27 mouse cellular contexts compared by ENCODE assay signal in genomic region chr8:65068473-65068819, GRCm38 (mm10). TPM values are rescaled to one million over a fixed set of nuclear protein-coding genes. Genes with fewer than 3 reads are reported as not detected.
A peak's percentile ranks its signal among the peaks of the same experiment; 100 is the strongest.
DNase-seq lines count a peak whose midpoint lies in the region; ATAC-seq lines count a peak whose summit lies in the region.
"Had no signal": no experiment of that assay in that cellular context is flagged by ENCODE, and none has a peak within 500 bp of the region (broad histone marks: within the 10 kb centered on the region; RNA-seq: fewer than 3 reads in every experiment).

No protein-coding gene starts in this region.

- 0 out of 2 replicates have a peak overlapping the region, but pooled peaks have one; percentile 26 for H3K4me3 ChIP-seq in midbrain, embryonic 10.5 days
- no peak overlapping the region for H3K4me3 ChIP-seq in midbrain, embryonic 16.5 days (ENCODE audit: low read depth, low read length)
- no peak overlapping the region for H3K4me3 ChIP-seq in forebrain, embryonic 11.5 days (ENCODE audit: low read depth, low read length)
- H3K4me3 ChIP-seq in forebrain, embryonic 16.5 days (replicated peaks; ENCODE audit: low read length), result no peak overlapping the region
- H3K4me3 ChIP-seq in neural tube, embryonic 14.5 days (ENCODE audit: low read depth, low read length), result no peak overlapping the region
- H3K4me3 ChIP-seq: embryonic facial prominence, embryonic 12.5 days; hindbrain, embryonic 15.5 days; intestine, embryonic 15.5 days; limb, embryonic 12.5 days; stomach, embryonic 15.5 days had no signal

- peaks cover 10% of the 10 kb centered on the region for H3K4me1 ChIP-seq in midbrain, embryonic 10.5 days
- no peaks in the 10 kb centered on the region for H3K4me1 ChIP-seq in midbrain, embryonic 16.5 days (ENCODE audit: control insufficient read depth, insufficient read depth, low read length)
- H3K4me1 ChIP-seq in forebrain, embryonic 11.5 days (replicated peaks; ENCODE audit: control insufficient read depth, insufficient read depth, low read length), result no peaks in the 10 kb centered on the region
- peaks cover 3% of the 10 kb centered on the region; the same call in 1 of the 2 replicates for H3K4me1 ChIP-seq in forebrain, embryonic 16.5 days (replicated peaks; ENCODE audit: control insufficient read depth, insufficient read depth, low read length)
- H3K4me1 ChIP-seq in neural tube, embryonic 14.5 days (ENCODE audit: control insufficient read depth, insufficient read depth, low read length), result no peaks in the 10 kb centered on the region
- H3K4me1 ChIP-seq: embryonic facial prominence, embryonic 12.5 days; hindbrain, embryonic 15.5 days; intestine, embryonic 15.5 days; stomach, embryonic 15.5 days had no signal

- H3K4me2 ChIP-seq in midbrain, embryonic 16.5 days (ENCODE audit: low read length), result no peak overlapping the region
- no peak overlapping the region; the same call in 1 of the 2 replicates for H3K4me2 ChIP-seq in forebrain, embryonic 11.5 days (ENCODE audit: low read depth, low read length, severe bottlenecking)
- H3K4me2 ChIP-seq in forebrain, embryonic 16.5 days (ENCODE audit: low read length), result no peak overlapping the region
- no peak overlapping the region for H3K4me2 ChIP-seq in neural tube, embryonic 14.5 days (ENCODE audit: low read depth, low read length)
- H3K4me2 ChIP-seq: embryonic facial prominence, embryonic 12.5 days; intestine, embryonic 15.5 days; limb, embryonic 12.5 days; liver, embryonic 11.5 days; stomach, embryonic 15.5 days had no signal

- H3K9ac ChIP-seq in midbrain, embryonic 16.5 days (ENCODE audit: low read depth, low read length), result no peak overlapping the region
- no peak overlapping the region for H3K9ac ChIP-seq in forebrain, embryonic 11.5 days (ENCODE audit: low read length)
- no peak overlapping the region for H3K9ac ChIP-seq in forebrain, embryonic 16.5 days (replicated peaks; ENCODE audit: low read depth, low read length)
- H3K9ac ChIP-seq in neural tube, embryonic 14.5 days (replicated peaks; ENCODE audit: low read depth, low read length), result no peak overlapping the region
- H3K9ac ChIP-seq: embryonic facial prominence, embryonic 12.5 days; hindbrain, embryonic 15.5 days; intestine, embryonic 15.5 days; liver, postnatal 0 days; stomach, embryonic 15.5 days had no signal

- DNase-seq in midbrain, embryonic 10.5 days (ENCODE audit: low spot score), result no peak
- no peak for DNase-seq in forebrain, embryonic 11.5 days (ENCODE audit: low spot score)
- no peak for DNase-seq in urinary bladder, adult 18-20 months (ENCODE audit: low spot score in 2 of 2)
- no peak for DNase-seq in cerebellum, postnatal 14 days
- DNase-seq: adrenal gland, adult 2 months; cerebellum, adult 11 months; cerebellum, postnatal 25 days; gastrocnemius, postnatal 36 days; kidney, adult 9 months; kidney, postnatal 14 days; liver, postnatal 0 days; right cerebral cortex, adult 18-20 months; right cerebral cortex, postnatal 4 days; thymus, adult 18-20 months; thymus, postnatal 4 days had no signal

- ATAC-seq in midbrain, embryonic 16.5 days, result no peak; the same call in 1 of the 2 replicates
- peak; percentile 73 for ATAC-seq in forebrain, embryonic 11.5 days (replicated peaks; ENCODE audit: low FRiP score)
- peak; percentile 72 for ATAC-seq in forebrain, embryonic 16.5 days
- ATAC-seq in neural tube, embryonic 14.5 days (ENCODE audit: low read depth), result peak; percentile 54; the same call in 1 of the 2 replicates
- ATAC-seq: intestine, embryonic 15.5 days; liver, postnatal 0 days; lung, postnatal 0 days had no signal

- no peak overlapping the region for H3K27ac ChIP-seq in midbrain, embryonic 10.5 days (replicated peaks)
- H3K27ac ChIP-seq in midbrain, embryonic 16.5 days (ENCODE audit: low read length), result no peak overlapping the region
- no peak overlapping the region for H3K27ac ChIP-seq in forebrain, embryonic 11.5 days (ENCODE audit: low read depth, low read length)
- H3K27ac ChIP-seq in forebrain, embryonic 16.5 days (ENCODE audit: low read length), result no peak overlapping the region
- H3K27ac ChIP-seq in neural tube, embryonic 14.5 days (ENCODE audit: low read depth, low read length), result no peak overlapping the region
- H3K27ac ChIP-seq: embryonic facial prominence, embryonic 12.5 days; hindbrain, embryonic 15.5 days; intestine, embryonic 15.5 days; limb, embryonic 12.5 days; macrophage; stomach, embryonic 15.5 days had no signal

- H3K36me3 ChIP-seq in midbrain, embryonic 10.5 days, result no peaks in the 10 kb centered on the region
- H3K36me3 ChIP-seq in midbrain, embryonic 16.5 days (ENCODE audit: control insufficient read depth, insufficient read depth, low read length), result no peaks in the 10 kb centered on the region
- no peaks in the 10 kb centered on the region for H3K36me3 ChIP-seq in forebrain, embryonic 11.5 days (ENCODE audit: control insufficient read depth, insufficient read depth, low read length)
- H3K36me3 ChIP-seq in forebrain, embryonic 16.5 days (ENCODE audit: control insufficient read depth, insufficient read depth), result no peaks in the 10 kb centered on the region
- H3K36me3 ChIP-seq in neural tube, embryonic 14.5 days (ENCODE audit: control insufficient read depth, insufficient read depth, low read length), result no peaks in the 10 kb centered on the region
- H3K36me3 ChIP-seq: embryonic facial prominence, embryonic 12.5 days; hindbrain, embryonic 15.5 days; intestine, embryonic 15.5 days; limb, embryonic 12.5 days; stomach, embryonic 15.5 days had no signal

- no peaks in the 10 kb centered on the region for H3K9me3 ChIP-seq in midbrain, embryonic 10.5 days (replicated peaks)
- H3K9me3 ChIP-seq in midbrain, embryonic 16.5 days (replicated peaks; ENCODE audit: control insufficient read depth, low read length, poor library complexity, severe bottlenecking), result no peaks in the 10 kb centered on the region
- H3K9me3 ChIP-seq in forebrain, embryonic 11.5 days (ENCODE audit: control insufficient read depth, low read length), result no peaks in the 10 kb centered on the region
- no peaks in the 10 kb centered on the region for H3K9me3 ChIP-seq in forebrain, embryonic 16.5 days (ENCODE audit: control insufficient read depth, low read length)
- no peaks in the 10 kb centered on the region for H3K9me3 ChIP-seq in neural tube, embryonic 14.5 days (ENCODE audit: control insufficient read depth, low read length)
- H3K9me3 ChIP-seq: embryonic facial prominence, embryonic 12.5 days; hindbrain, embryonic 15.5 days; intestine, embryonic 15.5 days; limb, embryonic 12.5 days; stomach, embryonic 15.5 days had no signal

- WGBS in midbrain, embryonic 10.5 days, result 69% methylated on average over 4 of the region's 4 CpGs
- 49% methylated on average over 4 of the region's 4 CpGs for WGBS in midbrain, embryonic 16.5 days
- 58% methylated on average over 4 of the region's 4 CpGs for WGBS in forebrain, embryonic 11.5 days
- 44% methylated on average over 4 of the region's 4 CpGs for whole genome bisulfite sequencing in forebrain, embryonic 16.5 days
- 56% methylated on average over 4 of the region's 4 CpGs for WGBS in neural tube, embryonic 14.5 days

- peaks cover 15% of the 10 kb centered on the region for H3K27me3 ChIP-seq in midbrain, embryonic 10.5 days (ENCODE audit: low read depth, poor library complexity, severe bottlenecking)
- no peaks in the 10 kb centered on the region for H3K27me3 ChIP-seq in midbrain, embryonic 16.5 days (ENCODE audit: control insufficient read depth, insufficient read depth, low read depth, low read length)
- no peaks in the 10 kb centered on the region for H3K27me3 ChIP-seq in forebrain, embryonic 11.5 days (ENCODE audit: control insufficient read depth, insufficient read depth, low read length)
- H3K27me3 ChIP-seq in forebrain, embryonic 16.5 days (replicated peaks; ENCODE audit: control insufficient read depth, insufficient read depth, low read length), result no peaks in the 10 kb centered on the region
- no peaks in the 10 kb centered on the region for H3K27me3 ChIP-seq in neural tube, embryonic 14.5 days (ENCODE audit: control insufficient read depth, insufficient read depth, low read length)
- H3K27me3 ChIP-seq: embryonic facial prominence, embryonic 12.5 days; hindbrain, embryonic 15.5 days; intestine, embryonic 15.5 days; limb, embryonic 12.5 days; stomach, embryonic 15.5 days had no signal

RNA-seq across cellular contexts. Expression of gene Gm10663, which starts 6.4 kb away (rescaled TPM):
- polyA plus RNA-seq in midbrain, embryonic 10.5 days (2016; fragmentation: Nextera tagmentation; extraction: Ambion mirVana), result not detected in 2 replicates
- not detected in 2 replicates for polyA plus RNA-seq in midbrain, embryonic 16.5 days (2015; fragmentation: Nextera tagmentation; extraction: Ambion mirVana)
- polyA plus RNA-seq in forebrain, embryonic 11.5 days (2014; fragmentation: Nextera tagmentation; extraction: Ambion mirVana), result not detected in 2 replicates
- not detected in 2 replicates for polyA plus RNA-seq in forebrain, embryonic 16.5 days (2015; fragmentation: Nextera tagmentation; extraction: Ambion mirVana)
- not detected in 2 replicates for polyA plus RNA-seq in neural tube, embryonic 14.5 days (2014; fragmentation: Nextera tagmentation; extraction: Ambion mirVana)
- polyA plus RNA-seq: adrenal gland, adult 2 months; embryonic facial prominence, embryonic 12.5 days; heart, embryonic 14.5 days; hindbrain, embryonic 15.5 days; intestine, embryonic 15.5 days; limb, embryonic 12.5 days; liver, embryonic 11.5 days; liver, postnatal 0 days; lung, postnatal 0 days; macrophage; stomach, embryonic 15.5 days had no signal

RNA-seq across cellular contexts. Expression of gene Apela, which starts 31.3 kb away (rescaled TPM):
- polyA plus RNA-seq in midbrain, embryonic 10.5 days (2016; fragmentation: Nextera tagmentation; extraction: Ambion mirVana), result 1.5 and 1.6 TPM in 2 replicates
- polyA plus RNA-seq in midbrain, embryonic 16.5 days (2015; fragmentation: Nextera tagmentation; extraction: Ambion mirVana), result 0.76 and 1.2 TPM in 2 replicates
- 5.6 and 5.7 TPM in 2 replicates for polyA plus RNA-seq in forebrain, embryonic 11.5 days (2014; fragmentation: Nextera tagmentation; extraction: Ambion mirVana)
- polyA plus RNA-seq in forebrain, embryonic 16.5 days (2015; fragmentation: Nextera tagmentation; extraction: Ambion mirVana), result 0.45 and 1.1 TPM in 2 replicates
- 2.4 and 3.3 TPM in 2 replicates for polyA plus RNA-seq in neural tube, embryonic 14.5 days (2014; fragmentation: Nextera tagmentation; extraction: Ambion mirVana)
- polyA plus RNA-seq: adrenal gland, adult 2 months; macrophage had no signal

RNA-seq across cellular contexts. Expression of gene Trim60, which starts 50.1 kb away (rescaled TPM):
- not detected in 2 replicates for polyA plus RNA-seq in midbrain, embryonic 10.5 days (2016; fragmentation: Nextera tagmentation; extraction: Ambion mirVana)
- polyA plus RNA-seq in midbrain, embryonic 16.5 days (2015; fragmentation: Nextera tagmentation; extraction: Ambion mirVana), result not detected in 2 replicates
- 0.13 TPM in 1 of 2 replicates, not detected in the other for polyA plus RNA-seq in forebrain, embryonic 11.5 days (2014; fragmentation: Nextera tagmentation; extraction: Ambion mirVana)
- not detected in 2 replicates for polyA plus RNA-seq in forebrain, embryonic 16.5 days (2015; fragmentation: Nextera tagmentation; extraction: Ambion mirVana)
- polyA plus RNA-seq in neural tube, embryonic 14.5 days (2014; fragmentation: Nextera tagmentation; extraction: Ambion mirVana), result not detected in 2 replicates
- polyA plus RNA-seq: adrenal gland, adult 2 months; embryonic facial prominence, embryonic 12.5 days; heart, embryonic 14.5 days; hindbrain, embryonic 15.5 days; intestine, embryonic 15.5 days; limb, embryonic 12.5 days; liver, embryonic 11.5 days; liver, postnatal 0 days; lung, postnatal 0 days; macrophage; stomach, embryonic 15.5 days had no signal

RNA-seq across cellular contexts. Expression of gene Trim61, which starts 50.1 kb away (rescaled TPM):
- polyA plus RNA-seq in midbrain, embryonic 10.5 days (2016; fragmentation: Nextera tagmentation; extraction: Ambion mirVana), result 0.07 TPM in 1 of 2 replicates, not detected in the other
- not detected in 2 replicates for polyA plus RNA-seq in midbrain, embryonic 16.5 days (2015; fragmentation: Nextera tagmentation; extraction: Ambion mirVana)
- polyA plus RNA-seq in forebrain, embryonic 11.5 days (2014; fragmentation: Nextera tagmentation; extraction: Ambion mirVana), result not detected in 2 replicates
- not detected in 2 replicates for polyA plus RNA-seq in forebrain, embryonic 16.5 days (2015; fragmentation: Nextera tagmentation; extraction: Ambion mirVana)
- 0.13 TPM in 1 of 2 replicates, not detected in the other for polyA plus RNA-seq in neural tube, embryonic 14.5 days (2014; fragmentation: Nextera tagmentation; extraction: Ambion mirVana)
- polyA plus RNA-seq: adrenal gland, adult 2 months; hindbrain, embryonic 15.5 days; intestine, embryonic 15.5 days; limb, embryonic 12.5 days; liver, postnatal 0 days; lung, postnatal 0 days; macrophage; stomach, embryonic 15.5 days had no signal
